Mouse (Mus musculus): ENCODE results near the gene Dusp16.
"Not testable (repeated sequence)": the region's sequence is repeated elsewhere in the genome, so short reads cannot be mapped to it uniquely, and the experiment has no call there.

DNA sequence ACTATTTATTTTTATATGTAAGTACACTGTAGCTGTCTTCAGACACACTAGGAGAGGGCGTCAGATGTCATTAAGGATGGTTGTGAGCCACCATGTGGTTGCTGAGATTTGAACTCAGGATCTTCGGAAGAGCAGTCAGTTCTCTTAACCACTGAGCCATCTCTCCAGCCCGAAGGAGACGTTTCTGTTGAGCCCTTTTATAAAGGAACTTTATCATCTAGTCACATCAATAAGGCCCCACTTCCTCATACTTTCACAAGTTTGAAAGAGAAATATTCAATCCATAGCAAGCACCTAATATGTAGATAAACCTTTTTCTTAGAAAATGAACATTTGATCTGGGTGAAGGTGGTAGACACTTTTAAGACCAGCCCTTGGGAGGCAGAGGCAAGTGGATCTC, 113.1 kb downstream of the Dusp16 start:
- not testable (repeated sequence) for TF ChIP-seq CTCF (IDR thresholded peaks at IDR 0.05; ENCODE audit: control insufficient read depth, insufficient read depth, insufficient read length); MAX (IDR thresholded peaks at IDR 0.05)

Measured in C2C12 (cell line).